ENCODE assay signal across 27 mouse cellular contexts in genomic region chr3:122027776-122028175, GRCm38 (mm10). TPM values are rescaled to one million over a fixed set of nuclear protein-coding genes. Genes with fewer than 3 reads are reported as not detected.
DNase-seq lines count a peak whose midpoint lies in the region; ATAC-seq and TF ChIP-seq lines count a peak whose summit lies in the region.
"Had no signal": no experiment of that assay in that cellular context is flagged by ENCODE, and none has a peak within 500 bp of the region (broad histone marks: within the 10 kb centered on the region; RNA-seq: fewer than 3 reads in every experiment).

No protein-coding gene starts in this region.

- no peak for ATAC-seq in heart, embryonic 14.5 days (ENCODE audit: insufficient number of reproducible peaks, insufficient read depth, low FRiP score, low read depth)
- no peak for ATAC-seq in heart, postnatal 0 days (ENCODE audit: insufficient read depth, low read depth)
- ATAC-seq: forebrain, embryonic 13.5 days; forebrain, embryonic 16.5 days; hindbrain, embryonic 16.5 days; intestine, embryonic 15.5 days; Patski had no signal

- H3K9me3 ChIP-seq in heart, embryonic 14.5 days (ENCODE audit: control insufficient read depth, low read length), result no peaks in the 10 kb centered on the region
- H3K9me3 ChIP-seq in heart, postnatal 0 days (replicated peaks; ENCODE audit: control insufficient read depth, low read length), result no peaks in the 10 kb centered on the region
- H3K9me3 ChIP-seq: forebrain, embryonic 10.5 days; forebrain, embryonic 13.5 days; G1E; heart, embryonic 10.5 days; hindbrain, embryonic 10.5 days; hindbrain, embryonic 13.5 days; intestine, embryonic 15.5 days had no signal

- H3K27ac ChIP-seq in heart, embryonic 14.5 days (replicated peaks in 1 of 2; ENCODE audit: control insufficient read depth in 1 of 2, insufficient read depth in 1 of 2, low read depth in 2 of 2, low read length in 2 of 2), result peak overlapping the region; percentile 1 to 76; a peak in 3 of 4 replicates
- peak overlapping the region; percentile 76 for H3K27ac ChIP-seq in heart, postnatal 0 days (ENCODE audit: low read depth)
- H3K27ac ChIP-seq: forebrain, embryonic 10.5 days; forebrain, embryonic 13.5 days; hindbrain, embryonic 10.5 days; hindbrain, embryonic 13.5 days; intestine, embryonic 15.5 days had no signal

- no peak overlapping the region for H3K9ac ChIP-seq in heart, embryonic 14.5 days (ENCODE audit: low read length)
- no peak overlapping the region for H3K9ac ChIP-seq in heart, postnatal 0 days (replicated peaks; ENCODE audit: low read depth, low read length)
- H3K9ac ChIP-seq: forebrain, embryonic 13.5 days; hindbrain, embryonic 13.5 days; intestine, embryonic 15.5 days had no signal

- TF ChIP-seq EP300 in heart, postnatal 0 days (IDR thresholded peaks at IDR 0.05; ENCODE audit: low read depth), result no peak

- no peaks in the 10 kb centered on the region for H3K36me3 ChIP-seq in heart, embryonic 14.5 days (ENCODE audit: control insufficient read depth, insufficient read depth, low read length)
- no peaks in the 10 kb centered on the region for H3K36me3 ChIP-seq in heart, postnatal 0 days (replicated peaks; ENCODE audit: control insufficient read depth, insufficient read depth, low read length)
- H3K36me3 ChIP-seq: forebrain, embryonic 10.5 days; G1E; heart, embryonic 10.5 days; hindbrain, embryonic 10.5 days; hindbrain, embryonic 13.5 days; intestine, embryonic 15.5 days had no signal

- no peak for TF ChIP-seq CTCF in heart, postnatal 0 days (IDR thresholded peaks at IDR 0.05; ENCODE audit: low read depth)

- intact Hi-C loops in heart, postnatal 25 days (cut with DNase I), result no loop called here
- intact Hi-C loops in left cerebral cortex, postnatal 4 days (cut with DNase I), result no loop called here

- 58% methylated on average over 8 of the region's 8 CpGs for WGBS in heart, embryonic 14.5 days
- WGBS in heart, postnatal 0 days, result 53% methylated on average over 8 of the region's 8 CpGs

- H3K4me3 ChIP-seq in heart, embryonic 14.5 days (ENCODE audit: control insufficient read depth in 1 of 2, insufficient read depth in 1 of 2, low read depth in 1 of 2, low read length in 2 of 2), result no peak overlapping the region
- H3K4me3 ChIP-seq in heart, postnatal 0 days (ENCODE audit: low read depth, low read length), result no peak overlapping the region
- H3K4me3 ChIP-seq: forebrain, embryonic 10.5 days; forebrain, embryonic 13.5 days; heart, embryonic 10.5 days; hindbrain, embryonic 10.5 days; hindbrain, embryonic 13.5 days; intestine, embryonic 15.5 days had no signal

- DNase-seq in heart, postnatal 25 days (ENCODE audit: low spot score), result no peak
- DNase-seq in heart, postnatal 0 days (ENCODE audit: low spot score), result no peak
- no peak for DNase-seq in heart, adult 9 months (ENCODE audit: low spot score in 2 of 2)
- peak; percentile 53 for DNase-seq in testis, postnatal 10 days (ENCODE audit: low spot score)
- no peak for DNase-seq in left cerebral cortex, postnatal 4 days
- DNase-seq: adrenal gland, postnatal 10 days; adrenal gland, postnatal 36 days; B cell, adult 2 months; cerebellum, adult 18-20 months; cerebellum, adult 9-10 months; cerebellum, postnatal 14 days; gastrocnemius, postnatal 14 days; heart, adult 11 months; heart, postnatal 14 days; kidney, adult 11 months had no signal

- H3K4me2 ChIP-seq in heart, embryonic 14.5 days (ENCODE audit: low read length), result no peak overlapping the region
- H3K4me2 ChIP-seq in heart, postnatal 0 days (ENCODE audit: low read depth, low read length), result no peak overlapping the region
- H3K4me2 ChIP-seq: forebrain, embryonic 13.5 days; hindbrain, embryonic 13.5 days; intestine, embryonic 15.5 days had no signal

- peaks cover 6 to 9% of the 10 kb centered on the region in 2 experiments; a peak in 2 of 4 replicates for H3K4me1 ChIP-seq in heart, embryonic 14.5 days (ENCODE audit: control insufficient read depth in 2 of 2, insufficient read depth in 2 of 2, low read length in 2 of 2)
- peaks cover 15% of the 10 kb centered on the region for H3K4me1 ChIP-seq in heart, postnatal 0 days (ENCODE audit: control insufficient read depth, insufficient read depth)
- H3K4me1 ChIP-seq: forebrain, embryonic 10.5 days; forebrain, embryonic 13.5 days; hindbrain, embryonic 10.5 days; hindbrain, embryonic 13.5 days; intestine, embryonic 15.5 days had no signal

- no peaks in the 10 kb centered on the region for H3K27me3 ChIP-seq in heart, embryonic 14.5 days (ENCODE audit: control insufficient read depth, insufficient read depth, low read length)
- no peaks in the 10 kb centered on the region for H3K27me3 ChIP-seq in heart, postnatal 0 days (ENCODE audit: control insufficient read depth, insufficient read depth, low read length)
- H3K27me3 ChIP-seq: CH12.LX; forebrain, embryonic 13.5 days; hindbrain, embryonic 13.5 days; intestine, embryonic 15.5 days; Patski had no signal

RNA-seq across cellular contexts. Expression of gene Abca4, which starts 16.5 kb away (rescaled TPM):
- polyA plus RNA-seq in heart, embryonic 14.5 days (2014; fragmentation: Nextera tagmentation; extraction: Ambion mirVana), result 3.6 and 3.9 TPM in 2 replicates
- 1 to 10 TPM; 2.3 TPM for total RNA-seq in heart, postnatal 25 days (2021)
- total RNA-seq in heart, postnatal 0 days (2014; rRNA removed; ENCODE audit: low replicate concordance), result 20.9 and 21.9 TPM in 2 replicates
- 4.9 and 5.7 TPM in 2 replicates for polyA plus RNA-seq in heart, postnatal 0 days (2015; fragmentation: Nextera tagmentation; extraction: Ambion mirVana)
- 1 to 10 TPM; 3.4 to 3.8 TPM for total RNA-seq in left cerebral cortex, postnatal 4 days (2021)
